In the genomic region with DNA sequence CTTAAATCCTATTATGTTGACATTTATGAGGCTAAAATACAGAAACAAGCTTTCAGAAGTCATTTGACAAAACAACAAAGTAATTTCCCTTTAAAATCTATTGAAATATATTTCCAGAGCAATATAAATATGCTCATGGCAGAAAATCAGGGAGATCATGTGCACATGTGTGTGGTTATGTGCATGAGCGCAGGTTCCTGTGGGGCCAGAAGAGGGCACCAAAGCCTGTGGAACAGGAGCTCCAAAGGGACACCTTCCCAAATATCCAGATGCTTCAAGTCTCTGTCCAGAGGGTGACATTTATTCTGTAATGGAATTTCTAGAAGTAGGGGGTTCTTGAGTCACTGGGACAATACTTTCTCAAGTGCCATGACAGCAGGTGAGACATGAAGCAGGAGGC, we compare ENCODE assay signal across 8 mouse cellular contexts. TPM values are rescaled to one million over a fixed set of nuclear protein-coding genes. Genes with fewer than 3 reads are reported as not detected.
DNase-seq lines count a peak whose midpoint lies in the region; ATAC-seq and TF ChIP-seq lines count a peak whose summit lies in the region.

No protein-coding gene starts in this region.

- no peak for ATAC-seq in cerebellum, adult (ENCODE audit: insufficient number of reproducible peaks, low FRiP score, low TSS enrichment)

- no peak for TF ChIP-seq POLR2A in cortical plate, adult 2 months (IDR thresholded peaks at IDR 0.05; ENCODE audit: extremely low read depth, insufficient read depth, low read length)
- no peak for TF ChIP-seq POLR2A in small intestine, adult 2 months (IDR thresholded peaks at IDR 0.05; ENCODE audit: low read depth, low read length)

- H3K27me3 ChIP-seq in heart, embryonic 10.5 days (ENCODE audit: insufficient read depth, poor library complexity, severe bottlenecking): no peaks in the 10 kb centered on the region
- H3K27me3 ChIP-seq in small intestine, adult 2 months (ENCODE audit: control insufficient read depth, insufficient read depth, low read length): no peaks in the 10 kb centered on the region

- peak; percentile 32 for TF ChIP-seq CTCF in cortical plate, adult 2 months (IDR thresholded peaks at IDR 0.05; ENCODE audit: extremely low read depth, insufficient read depth, low read length)
- TF ChIP-seq CTCF in small intestine, adult 2 months (IDR thresholded peaks at IDR 0.05; ENCODE audit: extremely low read depth, insufficient read length, insufficient replicate concordance, low read depth, low read length): peak; percentile 40; the same call in 1 of the 2 replicates

- no peaks in the 10 kb centered on the region for H3K4me1 ChIP-seq in heart, embryonic 10.5 days
- peaks cover 5% of the 10 kb centered on the region for H3K4me1 ChIP-seq in cortical plate, adult 2 months (ENCODE audit: control insufficient read depth, insufficient read depth, low read length)
- H3K4me1 ChIP-seq in small intestine, adult 2 months (ENCODE audit: control insufficient read depth, insufficient read depth, insufficient read length, low read length): no peaks in the 10 kb centered on the region

- H3K36me3 ChIP-seq in heart, embryonic 10.5 days: peaks cover 58% of the 10 kb centered on the region
- peaks cover 39% of the 10 kb centered on the region for H3K36me3 ChIP-seq in small intestine, adult 2 months (ENCODE audit: control insufficient read depth, insufficient read depth, low read length)

- no peak overlapping the region for H3K4me3 ChIP-seq in heart, embryonic 10.5 days
- no peak overlapping the region for H3K4me3 ChIP-seq in cortical plate, adult 2 months (ENCODE audit: insufficient read depth, low read length)
- H3K4me3 ChIP-seq in small intestine, adult 2 months (ENCODE audit: low read depth, low read length): no peak overlapping the region

- intact Hi-C loops in heart, postnatal 14 days (cut with DNase I): no loop called here

- peak; percentile 13 to 30 for DNase-seq in heart, postnatal 14 days
- no peak for DNase-seq in heart, embryonic 10.5 days (ENCODE audit: low spot score)
- DNase-seq in thymus, postnatal 25 days: peak; percentile 12
- DNase-seq in thymus, postnatal 0 days (ENCODE audit: low spot score): no peak
- no peak for DNase-seq in testis, postnatal 14 days (ENCODE audit: low spot score)

- H3K27ac ChIP-seq in heart, embryonic 10.5 days: no peak overlapping the region
- no peak overlapping the region for H3K27ac ChIP-seq in cortical plate, adult 2 months (ENCODE audit: insufficient read depth, low read length)
- no peak overlapping the region for H3K27ac ChIP-seq in small intestine, adult 2 months (ENCODE audit: insufficient read depth, low read depth, low read length)

- WGBS in heart, embryonic 10.5 days: 100% methylated on average over 1 of the region's 1 CpGs
- WGBS in small intestine, adult 2 months: 97% methylated on average over 1 of the region's 1 CpGs

- H3K9me3 ChIP-seq in heart, embryonic 10.5 days: no peaks in the 10 kb centered on the region

RNA-seq across cellular contexts. Expression of a gene that starts 17.8 kb away (rescaled TPM):
- total RNA-seq in heart, postnatal 14 days (2021): 100 to 1,000 TPM in 1 of 2 experiments, 10 to 100 TPM in 1; 94.3 to 102 TPM
- polyA plus RNA-seq in heart, embryonic 10.5 days (2016; fragmentation: Nextera tagmentation; extraction: Ambion mirVana): 103 and 106 TPM in 2 replicates
- 133 and 139 TPM in 2 replicates for polyA plus RNA-seq in thymus, postnatal 0 days (2015; fragmentation: Nextera tagmentation; extraction: Ambion mirVana)
- 175 and 178 TPM in 2 replicates for polyA plus RNA-seq in cortical plate, adult 2 months (2012; rRNA removed)
- 10.3 and 22.3 TPM in 2 replicates for polyA plus RNA-seq in small intestine, adult 2 months (2012; rRNA removed)

RNA-seq across cellular contexts. Expression of a gene that starts 56.1 kb away (rescaled TPM):
- total RNA-seq in heart, postnatal 14 days (2021): 1 to 10 TPM; 2.0 to 4.4 TPM
- polyA plus RNA-seq in heart, embryonic 10.5 days (2016; fragmentation: Nextera tagmentation; extraction: Ambion mirVana): 57.1 and 63.0 TPM in 2 replicates
- polyA plus RNA-seq in thymus, postnatal 0 days (2015; fragmentation: Nextera tagmentation; extraction: Ambion mirVana): 47.1 and 51.6 TPM in 2 replicates
- 0.68 and 0.75 TPM in 2 replicates for polyA plus RNA-seq in cortical plate, adult 2 months (2012; rRNA removed)
- 1.3 and 1.8 TPM in 2 replicates for polyA plus RNA-seq in small intestine, adult 2 months (2012; rRNA removed)

RNA-seq across cellular contexts. Expression of a gene that starts 56.3 kb away (rescaled TPM):
- total RNA-seq in heart, postnatal 14 days (2021): 10 to 100 TPM; 14.0 to 17.1 TPM
- polyA plus RNA-seq in heart, embryonic 10.5 days (2016; fragmentation: Nextera tagmentation; extraction: Ambion mirVana): 152 and 184 TPM in 2 replicates
- 144 and 146 TPM in 2 replicates for polyA plus RNA-seq in thymus, postnatal 0 days (2015; fragmentation: Nextera tagmentation; extraction: Ambion mirVana)
- 24.0 and 26.4 TPM in 2 replicates for polyA plus RNA-seq in cortical plate, adult 2 months (2012; rRNA removed)
- 6.7 TPM in 2 replicates for polyA plus RNA-seq in small intestine, adult 2 months (2012; rRNA removed)

Comparison
In these comparisons a context has a peak if more than half of its experiments do, and no peak if none do; other contexts are left out.
1. DNase-seq: peak in heart, postnatal 14 days (2 of 2) and thymus, postnatal 25 days (single experiment); none in heart, embryonic 10.5 days (single experiment), thymus, postnatal 0 days (single experiment) and testis, postnatal 14 days (single experiment).
2. RNA of a gene that starts 56.1 kb away (polyA plus RNA-seq): 57.1 to 63.0 TPM in heart, embryonic 10.5 days and 47.1 to 51.6 TPM in thymus, postnatal 0 days; 1.3 to 1.8 TPM in small intestine, adult 2 months and 0.68 to 0.75 TPM in cortical plate, adult 2 months; every median in the first group is over 10 times any median in the second.